Mouse (Mus musculus): ENCODE data around the gene Tbkbp1.

- no peak for TF ChIP-seq MYOD1 (IDR thresholded peaks at IDR 0.05; ENCODE audit: control insufficient read depth in 1 of 3, insufficient read length in 2 of 3, low read depth in 2 of 3)
- peak; percentile 73 for TF ChIP-seq POLR2A (IDR thresholded peaks at IDR 0.05; ENCODE audit: insufficient read length, low read depth)
- peak in 1 of 3 experiments; percentile 6 for TF ChIP-seq MYOG (IDR thresholded peaks at IDR 0.05; ENCODE audit: control insufficient read depth in 1 of 3, insufficient read depth in 1 of 3, insufficient read length in 2 of 3, low read depth in 2 of 3)
- TF ChIP-seq POLR2AphosphoS2 (IDR thresholded peaks at IDR 0.05; ENCODE audit: insufficient read length, low read depth): peak; percentile 67
- TF ChIP-seq MAX (IDR thresholded peaks at IDR 0.05; ENCODE audit: low read depth): peak; percentile 29
- TF ChIP-seq TCF12 (IDR thresholded peaks at IDR 0.05; ENCODE audit: insufficient read depth, poor library complexity, severe bottlenecking): no peak
- TF ChIP-seq USF1 (IDR thresholded peaks at IDR 0.05; ENCODE audit: low read depth): no peak
- no peak for TF ChIP-seq CEBPB (IDR thresholded peaks at IDR 0.05; ENCODE audit: insufficient read depth, poor library complexity, severe bottlenecking)
- peak; percentile 28 for TF ChIP-seq E2F4 (IDR thresholded peaks at IDR 0.05; ENCODE audit: insufficient read depth)
- no peak for TF ChIP-seq TCF3 (IDR thresholded peaks at IDR 0.05; ENCODE audit: insufficient read length, low read depth)
- no peak for TF ChIP-seq SRF (IDR thresholded peaks at IDR 0.05; ENCODE audit: control insufficient read depth, insufficient read length, low read depth)
These were observed 35.9 kb upstream of the Tbkbp1 start for GRCm38 (mm10) chr11:97186947-97187763.

Data from myocyte (in vitro differentiated cells).